Mouse (Mus musculus): ENCODE data around the gene Rdh16.
"Not testable (repeated sequence)": the region's sequence is repeated elsewhere in the genome, so short reads cannot be mapped to it uniquely, and the experiment has no call there.

Rdh16 gene

DNA sequence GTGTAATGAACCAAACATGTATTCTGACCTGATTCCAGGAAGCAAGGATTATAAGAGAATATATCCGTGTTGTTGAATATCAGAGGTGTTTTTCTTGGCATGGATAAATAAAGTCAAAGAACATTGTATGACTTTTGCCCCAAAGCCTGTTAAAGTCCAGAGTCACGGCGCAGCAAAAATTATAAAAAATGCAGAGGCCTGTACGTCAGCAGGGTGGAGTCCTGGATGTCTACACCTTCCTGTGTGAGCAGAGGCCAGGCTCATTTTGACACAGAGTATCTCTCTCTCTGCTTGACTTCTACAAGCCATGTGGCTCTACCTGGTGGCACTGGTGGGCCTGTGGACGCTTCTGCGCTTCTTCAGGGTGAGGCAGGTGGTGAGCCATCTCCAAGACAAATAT, at the start of gene Rdh16:
Rdh16 (plus strand) TSS at position 262 of the 400 bp plus-strand sequence.
- no peak for DNase-seq

- no peak for DNase-seq
Measured at GRCm38 (mm10) chr10:127751548-127751947, 49.4 kb upstream of the Rdh16 start, which contains the start of gene Gpr182. Gpr182 (minus strand) TSS chr10:127751732.

DNA sequence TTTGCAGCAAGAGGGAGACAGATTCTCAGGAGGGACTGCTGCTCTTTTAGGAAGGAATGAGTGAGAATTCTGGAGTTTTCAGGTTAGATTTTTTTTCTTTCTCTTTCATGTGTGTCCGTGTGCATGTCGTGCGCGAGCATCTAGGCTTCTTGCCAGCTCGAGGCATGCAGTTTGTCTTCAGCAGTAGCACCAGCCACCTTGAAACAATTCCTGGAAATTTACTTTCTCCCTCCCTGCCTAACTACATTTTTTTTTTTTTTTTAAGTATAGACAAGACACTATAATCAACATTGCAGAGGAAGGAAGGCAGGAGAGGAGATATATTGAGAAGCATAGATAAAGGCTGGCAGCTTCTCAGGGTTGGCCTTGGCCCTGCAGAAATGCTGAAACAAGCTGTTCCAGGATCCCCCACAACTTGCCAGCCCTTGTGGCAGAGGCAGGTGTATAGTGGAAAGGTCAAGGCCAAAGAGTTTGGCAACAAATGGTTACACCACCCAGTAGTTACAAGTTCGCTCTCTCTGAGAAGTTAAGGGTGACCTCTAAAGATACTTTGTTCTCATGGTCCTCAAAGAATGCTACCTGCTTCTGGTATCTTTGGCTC, 46.3 kb upstream of the Rdh16 start:
- DNase-seq, result no peak

DNA sequence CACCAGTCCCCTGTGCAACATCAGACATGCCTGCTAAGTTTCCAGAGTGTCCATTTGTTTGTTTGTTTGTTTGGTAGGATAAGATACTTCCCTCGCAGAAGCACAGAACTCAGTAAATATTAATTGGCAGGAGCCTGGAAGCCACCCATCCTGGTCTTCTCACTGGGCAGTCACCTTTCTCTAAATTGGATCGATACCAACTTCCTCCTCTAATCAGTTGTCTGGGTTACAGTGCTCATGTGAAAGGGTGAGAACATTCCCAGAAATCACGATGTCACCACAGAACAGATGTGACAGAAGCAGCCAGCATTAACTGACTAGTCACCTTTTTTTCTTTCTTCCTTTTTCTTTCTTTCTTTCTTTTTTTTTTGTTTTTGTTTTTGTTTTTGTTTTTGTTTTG, 45.7 kb upstream of the Rdh16 start:
- DNase-seq, result no peak

DNA sequence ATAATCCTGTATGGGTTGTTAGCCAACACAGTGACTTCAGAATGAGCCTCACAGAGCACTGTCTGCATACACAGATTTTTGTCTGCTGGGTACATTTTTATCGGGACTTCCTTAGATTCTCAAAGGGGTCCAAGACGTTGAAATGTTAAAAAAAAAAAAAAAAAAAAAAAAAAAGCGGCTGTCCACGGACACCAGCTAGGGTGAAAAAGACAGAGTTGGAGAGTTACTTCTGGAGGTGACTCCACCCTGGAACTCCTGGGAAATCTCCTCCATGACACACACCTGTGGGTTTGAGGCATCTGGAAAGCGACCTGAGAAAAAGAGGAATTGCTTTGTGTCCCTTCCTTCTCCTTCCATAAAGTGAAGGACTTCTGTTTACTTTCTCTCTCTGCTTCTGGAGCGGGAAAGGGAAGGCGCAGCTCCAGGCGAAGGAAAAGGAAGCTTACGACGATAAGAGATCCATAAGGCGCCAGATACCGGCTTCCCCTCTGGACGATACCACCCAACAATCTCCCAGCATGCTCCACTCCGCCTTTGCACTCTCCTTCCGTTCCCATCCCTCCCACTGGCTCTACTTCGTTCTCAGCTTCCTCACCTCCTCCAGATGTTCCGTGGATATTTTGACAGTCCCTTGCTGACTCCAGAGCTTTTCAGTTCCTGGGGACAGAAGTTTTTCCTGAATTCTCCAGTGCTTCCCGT, 45.0 kb upstream of the Rdh16 start:
- DNase-seq, result no peak

- peak; percentile 43 for DNase-seq
Measured at GRCm38 (mm10) chr10:127759181-127760110, 41.5 kb upstream of the Rdh16 start, which contains the start of the genes Rdh1 and Rdh16f1. Rdh1 (plus strand) TSS chr10:127759721. Rdh16f1 (plus strand) TSS chr10:127759787.

DNA sequence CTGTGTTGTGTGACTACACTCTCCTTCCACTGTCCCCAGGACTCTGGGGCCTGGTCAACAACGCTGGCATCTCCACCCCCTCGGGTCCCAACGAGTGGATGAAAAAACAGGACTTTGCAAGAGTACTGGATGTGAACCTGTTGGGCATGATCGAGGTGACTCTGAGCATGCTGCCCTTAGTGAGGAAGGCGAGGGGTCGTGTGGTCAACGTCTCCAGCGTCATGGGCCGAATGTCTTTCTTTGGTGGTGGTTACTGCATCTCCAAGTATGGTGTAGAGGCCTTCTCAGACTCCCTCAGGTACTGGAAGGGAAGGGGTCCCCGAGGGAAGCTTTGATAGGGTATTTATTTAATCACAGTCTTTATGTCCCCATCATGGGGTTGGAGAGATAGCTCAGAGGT, 38.0 kb upstream of the Rdh16 start:
- not testable (repeated sequence) for DNase-seq

DNA sequence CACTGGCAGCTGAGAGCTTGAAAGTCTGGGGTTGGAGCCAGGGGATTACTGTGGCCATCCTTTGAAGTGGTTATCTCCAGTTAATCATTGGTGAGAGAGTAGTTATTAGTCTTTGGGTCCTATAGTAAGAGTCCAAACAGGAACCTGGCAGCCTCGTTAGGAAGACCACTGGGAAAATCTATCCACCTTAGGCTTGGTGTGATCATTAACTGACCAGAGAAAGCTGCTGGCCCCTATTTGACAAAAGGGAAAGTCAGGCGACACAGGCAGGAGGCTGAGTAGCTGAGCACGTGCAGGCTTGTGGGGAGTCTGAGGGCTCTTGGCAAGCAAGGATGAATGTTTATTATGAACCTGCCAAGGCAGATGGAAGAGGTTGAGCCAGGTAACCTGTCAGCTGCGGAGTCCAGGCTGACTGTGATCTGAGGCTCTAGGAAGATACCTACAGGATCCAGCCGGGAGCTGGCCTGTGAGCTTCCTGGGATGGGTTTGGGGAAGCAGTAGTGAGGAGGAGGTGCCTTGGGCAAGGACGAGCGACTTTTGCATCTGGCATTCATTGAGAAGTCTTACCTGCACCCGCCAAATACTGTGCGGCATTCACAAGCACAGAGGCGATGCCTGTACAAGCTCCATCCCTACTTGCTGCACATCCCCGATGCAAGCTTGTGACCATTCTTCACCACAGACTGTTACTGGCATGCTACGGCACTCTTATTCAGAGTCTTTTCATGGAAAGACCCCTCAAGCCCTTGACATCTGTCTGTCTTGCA, 36.9 kb upstream of the Rdh16 start:
- no peak for DNase-seq

DNA sequence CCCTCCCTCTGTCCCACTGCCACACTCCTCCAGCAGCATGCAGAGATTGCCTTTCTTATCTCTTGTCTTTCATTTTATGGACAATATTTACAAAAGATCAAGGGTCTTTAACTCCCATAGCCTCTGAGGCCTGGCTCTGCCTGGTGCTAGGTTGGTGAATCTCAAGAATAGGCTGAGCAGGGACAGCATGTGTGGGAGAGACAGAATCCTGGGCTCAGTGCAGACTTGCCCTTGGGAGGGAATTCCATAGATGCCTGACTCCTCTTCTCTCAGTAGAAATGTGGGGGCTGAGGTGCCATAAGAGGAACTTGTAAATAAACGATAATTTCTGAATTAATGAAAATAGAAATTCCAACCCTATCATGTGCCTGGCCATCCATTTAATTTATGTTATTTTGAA, 34.4 kb upstream of the Rdh16 start:
- no peak for DNase-seq

DNA sequence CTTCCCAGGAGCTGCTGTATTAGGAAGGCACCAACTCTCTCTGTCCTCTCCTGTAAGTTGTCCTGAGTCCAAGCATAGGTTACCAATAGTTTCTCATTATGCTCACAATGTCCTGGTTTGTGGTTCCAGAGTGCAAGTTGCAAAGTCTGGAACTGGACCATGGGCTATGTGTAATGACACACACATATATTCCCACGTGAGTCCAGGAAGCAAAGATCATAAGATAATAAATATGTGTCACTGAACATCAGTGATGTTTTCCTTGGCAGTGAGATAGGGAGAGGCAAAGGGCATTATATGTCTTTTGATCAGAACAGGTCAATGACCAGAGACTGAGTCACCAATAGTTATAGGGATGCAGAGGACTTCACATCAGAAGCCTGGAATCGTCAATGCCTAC, 24.9 kb upstream of the Rdh16 start, which contains the start of gene Rdh9:
Rdh9 (plus strand) TSS at position 376 of the 400 bp plus-strand sequence.
- DNase-seq, result no peak

DNA sequence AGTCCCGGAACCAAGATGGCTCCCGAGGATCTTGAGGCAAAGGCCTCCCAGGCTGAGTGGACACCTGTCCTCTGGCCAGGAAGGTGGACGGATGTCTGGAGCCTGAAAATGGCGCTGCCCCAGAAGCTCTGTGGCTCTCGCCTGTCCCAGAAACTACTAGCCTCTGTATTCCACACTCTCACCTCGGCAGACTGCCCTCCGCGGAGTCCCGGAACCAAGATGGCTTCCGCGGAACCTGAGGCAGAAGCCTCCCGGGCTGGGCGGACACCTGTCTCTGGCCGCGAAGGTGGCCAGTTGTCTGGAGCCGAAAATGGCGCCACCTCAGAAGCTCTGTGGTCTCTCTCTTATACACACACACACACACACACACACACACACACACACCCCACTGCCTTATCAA, 18.6 kb upstream of the Rdh16 start:
- DNase-seq, result not testable (repeated sequence)

DNA sequence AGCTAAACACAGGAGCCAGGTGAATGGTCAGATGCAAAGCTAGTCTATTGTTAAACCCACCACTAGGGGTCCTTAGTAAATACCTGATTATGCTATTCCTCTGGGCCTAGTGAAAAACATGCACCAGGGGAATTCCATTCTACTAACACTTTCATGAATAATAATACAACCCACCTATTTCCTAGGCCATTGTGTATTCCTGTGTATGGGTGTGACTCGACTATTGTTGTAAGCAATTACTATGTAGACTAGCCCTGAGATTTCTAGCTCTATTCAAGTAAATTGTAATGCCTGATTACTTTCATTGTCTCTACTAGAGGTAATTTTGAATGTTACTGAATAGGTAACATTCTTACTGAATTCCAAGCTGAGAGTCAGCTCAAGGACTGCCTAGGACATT, 15.5 kb upstream of the Rdh16 start:
- not testable (repeated sequence) for DNase-seq

DNA sequence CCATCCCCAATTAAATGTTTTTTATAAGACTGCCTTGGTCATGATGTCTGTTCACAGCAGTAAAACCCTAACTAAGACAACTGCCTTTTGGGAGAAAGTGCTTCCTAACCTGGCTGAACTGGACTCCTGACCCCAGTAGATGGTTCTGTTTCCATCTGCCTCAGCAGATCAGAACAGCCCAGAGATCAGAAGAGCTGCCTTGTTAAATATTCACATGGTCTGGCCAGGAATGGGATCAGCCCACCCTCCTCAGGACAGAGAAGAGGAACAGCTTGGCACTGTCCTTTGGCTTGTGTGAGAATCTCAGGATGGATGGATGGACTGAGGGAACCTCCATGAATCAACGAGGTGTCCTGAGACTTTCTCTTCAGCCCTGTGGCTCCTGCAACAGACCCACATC, 1.7 kb upstream of the Rdh16 start:
- no peak for DNase-seq

DNA sequence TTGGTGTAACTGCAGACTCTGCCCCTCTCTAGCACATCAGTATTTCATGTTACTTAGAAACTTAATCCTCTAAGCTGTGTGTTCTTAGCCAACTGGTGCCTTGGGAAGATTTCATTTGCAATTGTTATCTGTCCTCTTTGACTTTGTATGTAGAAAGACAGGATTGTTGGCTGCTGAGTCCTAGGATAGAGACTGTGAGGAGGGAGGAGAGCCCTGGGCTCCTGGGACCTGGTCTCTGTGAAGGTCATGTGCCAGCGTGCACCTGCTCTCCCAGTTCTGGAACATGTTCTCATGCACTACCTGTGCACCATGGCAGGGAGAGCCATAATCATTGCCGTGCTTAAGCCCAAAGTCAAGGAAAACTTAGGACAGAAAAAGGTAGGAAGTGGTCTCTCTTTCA, 660 bp downstream of the Rdh16 start:
- no peak for DNase-seq

- DNase-seq, result no peak
Measured at GRCm38 (mm10) chr10:127802236-127802635, 1.3 kb downstream of the Rdh16 start.

GRCm38 (mm10) chr10:127804416-127804815, 3.5 kb downstream of the Rdh16 start:
- DNase-seq, result no peak

GRCm38 (mm10) chr10:127815888-127816287, 14.9 kb downstream of the Rdh16 start:
- DNase-seq, result no peak

DNA sequence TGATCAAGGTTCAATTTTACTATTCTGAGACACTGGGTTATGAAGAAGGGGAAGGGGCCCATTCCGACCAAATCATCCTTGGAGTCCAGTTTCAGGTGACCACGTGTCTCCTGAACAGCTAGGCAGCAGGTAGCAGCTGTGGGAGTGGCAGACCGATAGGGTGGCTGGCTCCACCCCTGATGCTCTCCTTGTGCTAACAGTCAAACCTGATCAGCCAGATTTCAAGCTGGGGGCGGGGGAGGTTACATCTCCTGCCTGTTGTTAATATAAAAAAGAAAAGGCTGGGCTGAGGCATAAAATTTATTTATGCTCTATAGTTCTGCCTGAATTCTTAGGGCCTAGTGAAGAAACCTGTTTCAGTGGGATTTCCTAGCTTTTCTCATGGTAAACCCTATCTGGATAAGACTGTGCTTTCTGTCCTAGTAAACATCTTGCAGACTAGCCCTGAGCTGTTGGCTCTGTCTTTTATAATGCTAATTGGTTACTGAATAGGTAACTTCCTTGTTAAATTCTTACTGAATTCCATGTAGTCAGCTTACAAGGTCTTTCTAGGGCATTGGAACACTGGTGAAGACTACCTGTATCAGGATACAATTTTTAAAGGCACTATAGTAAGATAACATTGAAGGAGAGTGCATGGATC, 16.4 kb downstream of the Rdh16 start:
- not testable (repeated sequence) for DNase-seq

GRCm38 (mm10) chr10:127821806-127822205, 20.9 kb downstream of the Rdh16 start:
- not testable (repeated sequence) for DNase-seq

- peak; percentile 46 for DNase-seq
Measured at GRCm38 (mm10) chr10:127825386-127825785, 24.4 kb downstream of the Rdh16 start.

DNA sequence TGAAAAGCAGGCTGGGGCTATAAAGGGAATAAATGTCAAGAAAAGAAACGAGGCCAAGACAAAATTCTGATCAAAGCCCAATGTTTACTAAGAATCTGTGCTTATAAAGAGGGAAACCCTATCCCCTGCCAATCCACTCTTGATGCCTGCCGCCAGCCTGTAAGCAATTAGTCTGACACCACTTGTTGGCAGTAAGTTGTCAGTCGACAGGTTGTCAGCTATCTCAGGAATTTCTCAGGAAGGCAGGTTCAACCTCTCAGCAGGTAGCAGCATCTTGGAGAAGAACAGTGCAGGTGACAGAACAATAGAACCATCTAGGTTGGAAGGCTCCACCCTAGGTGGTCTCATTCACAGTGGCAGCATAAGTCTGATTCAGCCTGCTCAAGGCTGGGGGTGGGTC, 28.2 kb downstream of the Rdh16 start:
- no peak for DNase-seq

DNA sequence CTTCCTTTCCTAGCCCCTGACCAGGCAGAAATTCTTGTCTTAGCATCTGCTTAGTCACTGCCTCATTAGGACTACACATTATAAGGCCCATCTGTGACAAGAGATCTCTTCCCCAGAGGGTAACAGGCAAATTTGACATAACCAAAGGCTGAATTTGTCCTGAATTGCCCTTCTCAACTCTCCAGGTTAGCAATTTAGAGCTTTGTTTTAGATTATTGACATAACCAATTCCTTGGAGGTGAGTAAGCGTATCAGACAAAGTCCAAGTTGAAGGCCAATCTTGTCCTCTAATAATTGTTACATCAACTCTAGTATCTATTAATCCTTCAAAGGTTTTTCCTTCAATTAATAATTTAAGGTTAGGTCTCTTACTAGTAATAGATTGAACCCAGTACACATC, 33.2 kb downstream of the Rdh16 start:
- not testable (repeated sequence) for DNase-seq

All from retina, postnatal 1 day (tissue).